Mouse (Mus musculus): Measurements from ENCODE around the gene Sars.

GRCm38 (mm10) chr3:108381945-108382875 lies 62.8 kb downstream of the Sars start:
- no peak for TF ChIP-seq CTCF (IDR thresholded peaks at IDR 0.05; ENCODE audit: borderline replicate concordance, insufficient read depth, low read length)
- TF ChIP-seq POLR2A (IDR thresholded peaks at IDR 0.05; ENCODE audit: low read depth, low read length), result no peak; the same call in 1 of the 2 replicates
